ENCODE assay signal across 23 mouse cellular contexts in the genomic region with DNA sequence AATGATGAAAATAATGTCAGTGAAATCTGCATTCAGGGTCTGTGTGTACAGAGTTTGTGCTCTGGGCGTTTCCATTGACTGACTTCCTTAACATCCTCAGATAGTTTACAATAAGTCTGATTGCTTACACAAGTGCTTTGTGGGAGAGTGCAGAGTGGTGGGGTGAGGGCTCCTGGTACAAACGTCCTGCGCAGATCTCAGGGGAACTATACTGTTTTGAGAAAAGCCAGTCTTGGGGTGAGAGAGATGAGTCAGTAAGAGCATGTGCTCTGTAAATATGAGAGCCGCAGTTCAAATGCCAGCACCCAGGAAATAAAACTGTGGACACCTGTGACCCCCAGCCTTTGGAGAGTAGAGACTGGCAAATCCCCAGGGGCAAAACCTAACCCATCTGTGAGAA.
A peak's percentile ranks its signal among the peaks of the same experiment; 100 is the strongest.
DNase-seq lines count a peak whose midpoint lies in the region; ATAC-seq lines count a peak whose summit lies in the region.
"Had no signal": no experiment of that assay in that cellular context is flagged by ENCODE, and none has a peak within 500 bp of the region (broad histone marks: within the 10 kb centered on the region; RNA-seq: fewer than 3 reads in every experiment).

No protein-coding gene starts in this region.

- 0 out of 2 replicates have a peak, but pooled peaks cover 11% of the 10 kb centered on the region for H3K4me1 ChIP-seq in lung, embryonic 15.5 days
- H3K4me1 ChIP-seq: embryonic facial prominence, embryonic 15.5 days; heart, embryonic 15.5 days; hindbrain, embryonic 10.5 days had no signal

- no peaks in the 10 kb centered on the region for H3K36me3 ChIP-seq in lung, embryonic 15.5 days
- H3K36me3 ChIP-seq: embryonic facial prominence, embryonic 15.5 days; forebrain, embryonic 10.5 days; heart, embryonic 15.5 days; hindbrain, embryonic 10.5 days had no signal

- WGBS in lung, embryonic 15.5 days, result 24% methylated on average over 4 of the region's 4 CpGs

- no peak overlapping the region for H3K9ac ChIP-seq in lung, embryonic 15.5 days
- H3K9ac ChIP-seq: embryonic facial prominence, embryonic 15.5 days; heart, embryonic 15.5 days; hindbrain, embryonic 14.5 days had no signal

- H3K4me2 ChIP-seq in lung, embryonic 15.5 days, result no peak overlapping the region
- H3K4me2 ChIP-seq: embryonic facial prominence, embryonic 15.5 days; heart, embryonic 11.5 days; heart, embryonic 15.5 days; hindbrain, embryonic 14.5 days had no signal

- H3K27me3 ChIP-seq in lung, embryonic 15.5 days, result no peaks in the 10 kb centered on the region
- H3K27me3 ChIP-seq: embryonic facial prominence, embryonic 15.5 days; heart, embryonic 15.5 days had no signal

- no peaks in the 10 kb centered on the region for H3K9me3 ChIP-seq in lung, embryonic 15.5 days
- H3K9me3 ChIP-seq: embryonic facial prominence, embryonic 15.5 days; forebrain, embryonic 10.5 days; heart, embryonic 15.5 days; hindbrain, embryonic 10.5 days had no signal

- no peak for DNase-seq in frontal cortex, postnatal 14 days (ENCODE audit: low spot score in 2 of 2)
- peak; percentile 33 for DNase-seq in lung, postnatal 14 days
- no peak for DNase-seq in right cerebral cortex, postnatal 10 days (ENCODE audit: low spot score in 2 of 2)
- DNase-seq in ovary, postnatal 36 days (ENCODE audit: low spot score), result no peak
- no peak for DNase-seq in embryo, embryonic 10 days (ENCODE audit: low spot score)
- DNase-seq: adrenal gland, postnatal 36 days; B cell, adult 2 months; cerebellum, adult 2 months; cerebellum, postnatal 10 days; embryo, embryonic 11 days; gastrocnemius, postnatal 10 days; heart, adult 2 months had no signal

- peak overlapping the region; percentile 53; the same call in 1 of the 2 replicates for H3K27ac ChIP-seq in lung, embryonic 15.5 days
- H3K27ac ChIP-seq: embryonic facial prominence, embryonic 15.5 days; forebrain, embryonic 10.5 days; heart, adult 2 months; heart, embryonic 15.5 days; hindbrain, embryonic 10.5 days; hindbrain, embryonic 14.5 days had no signal

- ATAC-seq in frontal cortex, adult (ENCODE audit: low TSS enrichment), result 0 out of 2 replicates have a peak, but pooled peaks have one; percentile 2
- peak; percentile 66; the same call in 1 of the 2 replicates for ATAC-seq in lung, embryonic 15.5 days (ENCODE audit: borderline replicate concordance, extremely low read depth, low FRiP score, low TSS enrichment)
- ATAC-seq: CD4-positive, CD25-positive, alpha-beta regulatory T cell, adult 4 months; forebrain, embryonic 14.5 days had no signal

- no peak overlapping the region for H3K4me3 ChIP-seq in lung, embryonic 15.5 days
- H3K4me3 ChIP-seq: embryonic facial prominence, embryonic 15.5 days; erythroblast, embryonic 14.5 days; forebrain, embryonic 10.5 days; heart, adult 2 months; heart, embryonic 15.5 days; hindbrain, embryonic 10.5 days had no signal
